Mouse (Mus musculus): Measurements from ENCODE around the gene Sptbn2.
"Not testable (repeated sequence)": the region's sequence is repeated elsewhere in the genome, so short reads cannot be mapped to it uniquely, and the experiment has no call there.

Gene Sptbn2

DNA sequence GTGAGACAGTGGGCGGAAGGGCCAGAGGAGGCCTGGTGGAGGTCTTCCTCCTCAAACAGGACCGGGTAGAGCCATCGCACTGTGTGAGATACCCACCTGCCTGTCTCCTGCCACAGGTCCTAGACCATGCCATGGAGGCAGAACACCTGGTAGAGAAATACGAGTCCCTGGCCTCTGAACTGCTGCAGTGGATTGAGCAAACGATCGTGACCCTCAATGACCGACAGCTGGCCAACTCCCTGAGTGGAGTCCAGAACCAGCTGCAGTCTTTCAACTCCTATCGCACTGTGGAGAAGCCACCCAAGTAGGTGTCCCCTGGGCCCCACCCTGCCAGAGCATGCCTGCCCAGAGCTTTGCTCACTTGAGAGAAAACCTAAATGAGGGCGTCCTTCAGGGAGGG, 18.2 kb downstream of the Sptbn2 start:
- no peak for DNase-seq

DNA sequence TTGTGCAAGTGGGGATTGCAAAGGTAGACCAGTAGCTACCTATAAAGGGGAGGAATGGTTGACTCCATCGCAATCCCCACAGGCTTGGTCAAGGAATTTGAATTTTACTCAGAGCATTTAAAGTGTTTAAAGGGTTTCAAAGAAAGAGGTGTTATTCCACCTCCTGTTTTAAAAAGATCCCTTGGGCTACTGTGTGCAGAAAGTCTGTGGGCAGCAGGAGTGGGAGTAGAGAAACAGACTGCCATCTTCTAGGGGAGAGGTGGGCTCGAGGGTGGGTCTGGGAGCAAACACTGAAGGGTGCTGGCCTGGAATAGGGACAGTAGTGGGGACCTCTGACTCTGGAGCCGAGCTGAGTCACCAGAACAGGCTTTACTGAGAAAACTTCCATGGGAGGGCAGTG, 22.1 kb downstream of the Sptbn2 start:
- DNase-seq, result no peak

DNA sequence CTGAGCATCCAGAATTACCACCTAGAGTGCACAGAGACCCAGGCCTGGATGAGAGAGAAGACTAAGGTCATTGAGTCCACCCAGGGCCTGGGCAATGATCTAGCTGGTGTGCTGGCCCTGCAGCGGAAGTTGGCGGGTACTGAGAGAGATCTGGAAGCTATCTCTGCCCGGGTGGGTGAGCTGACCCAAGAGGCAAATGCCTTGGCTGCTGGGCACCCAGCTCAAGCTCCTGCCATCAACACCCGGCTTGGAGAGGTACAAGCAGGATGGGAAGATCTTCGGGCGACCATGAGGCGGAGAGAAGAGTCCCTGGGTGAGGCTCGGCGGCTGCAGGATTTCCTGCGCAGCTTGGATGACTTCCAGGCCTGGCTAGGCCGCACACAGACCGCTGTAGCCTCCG, 26.9 kb downstream of the Sptbn2 start:
- no peak for DNase-seq

DNA sequence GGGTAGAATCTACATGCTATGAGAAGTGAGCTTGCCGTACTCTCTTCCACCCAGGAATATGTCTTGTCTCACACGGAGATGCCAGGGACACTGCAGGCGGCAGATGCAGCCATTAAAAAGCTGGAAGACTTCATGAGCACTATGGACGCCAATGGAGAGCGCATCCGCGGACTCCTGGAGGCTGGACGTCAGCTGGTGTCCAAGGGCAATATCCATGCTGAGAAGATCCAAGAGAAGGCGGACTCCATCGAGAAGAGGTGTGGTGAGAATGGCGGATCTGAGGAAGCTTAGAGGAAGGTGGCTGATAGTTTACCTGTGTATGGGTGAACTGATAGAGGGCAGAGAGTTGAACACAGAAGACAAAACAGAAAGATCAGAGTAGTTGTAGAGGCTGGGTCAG, 28.1 kb downstream of the Sptbn2 start:
- no peak for DNase-seq

DNA sequence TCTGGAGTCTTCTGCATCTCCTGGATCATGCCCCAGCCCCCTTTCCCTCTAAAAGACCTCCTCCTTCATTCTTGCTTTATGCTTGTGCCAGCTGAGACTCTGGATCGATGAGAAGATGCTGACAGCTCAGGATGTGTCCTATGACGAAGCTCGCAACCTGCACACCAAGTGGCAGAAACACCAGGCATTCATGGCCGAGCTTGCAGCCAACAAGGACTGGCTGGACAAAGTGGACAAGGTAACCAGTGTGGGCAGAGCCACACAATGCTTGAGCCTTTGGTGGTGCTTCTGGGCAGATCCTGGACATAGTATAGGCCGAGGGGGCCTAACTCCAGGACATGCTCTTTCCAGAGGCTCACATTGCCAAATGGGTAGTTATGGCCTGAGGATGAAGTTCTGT, 28.8 kb downstream of the Sptbn2 start:
- DNase-seq, result no peak

DNA sequence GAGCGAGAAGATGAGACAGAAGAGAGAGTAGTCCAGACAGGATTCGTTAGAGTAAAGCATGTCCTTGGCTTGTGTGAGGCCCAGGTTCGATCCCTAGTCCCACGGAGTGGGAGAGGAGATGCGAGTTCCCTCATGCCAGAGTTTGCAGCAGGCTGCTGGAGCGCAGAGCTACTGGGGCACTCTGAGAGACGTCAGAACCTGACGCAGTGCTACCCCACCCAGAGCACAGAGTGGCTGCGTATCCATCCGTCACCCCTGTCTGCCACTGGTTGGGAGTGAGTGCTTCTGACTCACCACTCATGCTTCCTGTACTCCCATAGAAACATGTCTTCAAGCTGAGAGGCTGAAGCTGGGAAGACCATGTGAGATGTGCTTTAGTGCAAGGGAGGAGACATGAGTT, 30.5 kb downstream of the Sptbn2 start:
- no peak for DNase-seq

DNA sequence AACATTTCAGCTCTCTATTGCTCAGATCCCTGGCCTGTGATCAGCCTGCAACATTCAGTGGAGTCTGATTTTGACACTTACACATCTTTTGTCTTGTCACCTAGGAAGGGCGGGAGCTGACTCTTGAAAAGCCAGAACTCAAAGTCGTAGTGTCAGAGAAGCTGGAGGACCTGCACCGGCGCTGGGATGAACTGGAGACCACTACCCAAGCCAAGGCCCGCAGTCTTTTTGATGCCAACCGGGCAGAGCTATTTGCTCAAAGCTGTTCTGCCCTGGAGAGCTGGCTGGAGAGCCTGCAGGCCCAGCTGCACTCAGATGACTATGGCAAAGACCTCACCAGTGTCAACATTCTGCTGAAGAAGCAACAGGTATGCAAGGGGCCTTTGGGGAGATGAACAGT, 31.3 kb downstream of the Sptbn2 start:
- peak; percentile 17 for DNase-seq

DNA sequence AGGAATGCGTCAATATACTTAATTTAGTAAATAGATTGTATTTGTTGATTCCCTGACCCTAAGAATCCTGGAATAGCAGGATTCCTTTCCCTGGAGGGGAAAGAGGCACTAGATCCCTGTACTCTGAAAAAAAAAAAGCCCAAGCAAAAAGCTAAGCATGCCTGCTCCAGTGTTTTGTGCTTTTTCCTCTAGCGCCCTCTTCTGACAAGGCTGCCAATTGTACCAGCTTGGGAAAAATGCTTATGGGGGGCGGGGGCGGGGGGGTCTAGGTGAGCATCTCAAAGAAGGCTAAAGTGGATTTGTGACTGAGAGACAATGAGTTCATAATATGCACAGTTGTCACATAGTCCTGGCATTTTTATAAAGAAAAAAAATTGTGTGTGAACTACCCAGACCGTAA, 32.6 kb downstream of the Sptbn2 start:
- DNase-seq, result no peak

DNA sequence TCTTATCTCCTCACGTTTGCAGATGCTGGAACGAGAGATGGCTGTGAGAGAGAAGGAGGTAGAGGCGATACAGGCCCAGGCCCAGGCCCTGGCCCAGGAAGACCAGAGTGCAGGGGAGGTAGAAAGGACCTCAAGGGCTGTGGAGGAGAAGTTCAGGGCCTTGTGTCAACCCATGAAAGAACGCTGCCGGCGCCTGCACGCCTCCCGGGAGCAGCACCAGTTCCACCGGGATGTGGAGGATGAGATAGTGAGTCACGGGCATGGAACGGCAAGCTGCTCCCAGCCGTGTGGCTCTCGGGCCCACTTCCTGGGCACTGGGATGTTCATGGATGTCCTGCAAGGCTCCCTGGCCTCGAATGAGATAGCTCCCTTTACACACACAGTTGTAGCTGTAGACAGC, 33.1 kb downstream of the Sptbn2 start:
- no peak for DNase-seq

DNA sequence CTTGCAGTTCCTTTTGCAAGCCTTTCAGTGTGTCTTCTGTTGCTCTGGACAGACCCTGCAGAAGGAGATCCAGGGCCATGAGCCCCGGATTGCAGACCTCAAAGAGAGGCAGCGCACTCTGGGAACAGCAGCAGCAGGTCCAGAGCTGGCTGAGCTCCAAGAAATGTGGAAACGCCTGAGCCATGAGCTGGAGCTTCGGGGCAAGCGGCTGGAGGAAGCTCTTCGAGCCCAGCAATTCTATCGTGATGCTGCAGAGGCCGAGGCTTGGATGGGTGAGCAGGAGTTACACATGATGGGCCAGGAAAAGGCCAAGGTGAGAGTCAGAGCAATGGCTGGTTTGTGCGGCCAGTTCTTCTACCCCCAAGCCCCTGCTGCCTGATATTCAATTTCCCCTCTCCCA, 34.1 kb downstream of the Sptbn2 start:
- DNase-seq, result no peak

DNA sequence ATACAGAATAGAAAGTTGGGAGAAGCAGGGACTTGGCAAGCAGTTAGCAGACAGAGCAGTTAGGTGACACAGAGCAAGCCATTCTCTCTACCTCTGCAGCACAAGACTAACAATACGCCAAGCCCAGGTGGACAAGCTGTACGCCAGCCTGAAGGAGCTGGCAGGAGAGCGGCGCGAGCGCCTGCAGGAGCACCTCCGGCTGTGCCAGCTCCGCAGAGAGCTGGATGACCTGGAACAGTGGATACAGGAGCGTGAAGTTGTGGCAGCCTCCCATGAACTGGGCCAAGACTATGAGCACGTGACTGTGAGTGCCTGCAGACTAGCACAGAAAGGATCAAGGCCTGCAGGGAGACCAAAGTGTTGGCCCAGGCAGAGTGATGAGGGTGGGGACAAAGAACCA, 34.7 kb downstream of the Sptbn2 start:
- peak; percentile 84 for DNase-seq

DNA sequence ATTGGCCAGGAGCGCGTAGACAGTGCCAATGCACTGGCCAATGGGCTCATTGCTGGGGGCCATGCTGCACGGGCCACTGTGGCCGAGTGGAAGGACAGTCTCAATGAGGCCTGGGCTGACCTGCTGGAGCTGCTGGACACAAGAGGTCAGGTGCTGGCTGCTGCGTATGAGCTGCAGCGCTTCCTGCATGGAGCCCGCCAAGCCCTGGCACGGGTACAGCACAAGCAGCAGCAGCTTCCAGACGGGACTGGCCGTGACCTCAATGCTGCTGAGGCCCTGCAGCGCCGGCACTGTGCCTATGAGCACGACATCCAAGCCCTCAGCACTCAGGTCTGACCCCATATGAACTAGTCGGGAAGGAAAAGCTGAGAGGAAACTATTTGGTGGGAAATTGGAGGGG, 35.6 kb downstream of the Sptbn2 start:
- peak; percentile 88 for DNase-seq

DNA sequence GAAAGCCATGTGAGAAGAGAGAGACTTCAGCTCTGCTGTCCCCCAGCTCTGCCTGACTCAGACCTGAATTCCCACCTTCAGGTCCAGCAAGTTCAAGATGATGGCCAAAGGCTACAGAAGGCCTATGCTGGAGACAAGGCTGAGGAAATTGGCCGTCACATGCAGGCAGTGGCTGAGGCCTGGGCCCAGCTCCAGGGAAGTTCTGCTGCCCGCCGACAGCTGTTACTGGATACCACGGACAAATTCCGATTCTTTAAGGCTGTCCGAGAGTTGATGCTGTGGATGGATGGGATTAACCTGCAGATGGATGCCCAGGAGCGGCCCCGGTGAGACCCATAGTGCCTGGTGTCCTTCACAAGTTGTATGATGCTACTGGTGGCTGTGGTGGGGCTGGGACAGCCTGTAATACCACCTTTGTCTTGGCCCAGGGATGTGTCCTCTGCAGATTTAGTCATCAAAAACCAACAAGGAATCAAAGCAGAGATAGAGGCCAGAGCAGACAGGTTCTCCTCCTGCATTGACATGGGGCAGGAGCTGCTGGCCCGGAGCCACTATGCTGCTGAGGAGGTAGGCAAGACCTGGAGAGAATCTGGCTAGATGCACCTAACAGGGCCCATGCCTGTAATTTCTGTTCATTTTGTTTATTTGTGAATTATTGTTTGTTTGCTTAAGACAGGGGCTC, 36.8 kb downstream of the Sptbn2 start:
- no peak for DNase-seq

DNA sequence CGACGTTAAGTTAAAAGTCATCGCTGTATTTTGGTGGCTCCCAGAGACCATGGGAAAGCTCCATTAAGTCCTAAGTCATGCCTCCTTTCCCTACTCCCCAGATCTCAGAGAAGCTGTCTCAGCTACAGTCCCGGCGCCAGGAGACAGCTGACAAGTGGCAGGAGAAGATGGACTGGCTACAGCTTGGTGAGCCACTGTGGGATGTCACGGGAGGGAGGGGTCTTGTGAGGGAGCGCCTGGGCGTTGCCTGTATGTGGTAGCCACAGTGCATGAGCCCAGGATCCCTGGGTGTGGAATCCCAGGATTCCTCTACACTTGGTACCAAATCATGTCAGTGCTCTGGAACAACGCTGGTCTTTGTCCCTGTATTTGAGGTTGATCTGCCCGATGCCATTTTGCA, 37.5 kb downstream of the Sptbn2 start:
- no peak for DNase-seq

DNA sequence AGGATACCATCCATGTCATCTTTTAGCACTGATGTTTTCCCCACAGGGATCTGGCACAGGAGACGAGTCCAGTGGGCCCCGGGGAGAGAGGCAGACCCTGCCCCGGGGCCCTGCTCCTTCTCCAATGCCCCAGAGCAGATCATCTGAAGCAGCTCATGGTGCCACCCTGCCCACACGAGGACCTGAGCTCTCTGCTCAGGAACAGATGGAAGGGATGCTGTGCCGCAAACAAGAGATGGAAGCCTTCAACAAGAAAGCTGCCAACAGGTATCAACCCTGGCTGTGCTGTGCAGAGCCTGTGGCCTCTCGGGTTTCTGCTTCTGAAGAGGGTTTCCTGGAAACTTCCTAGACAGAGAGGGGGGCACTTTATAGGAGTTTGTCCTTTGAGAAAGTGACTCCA, 39.0 kb downstream of the Sptbn2 start:
- peak; percentile 60 for DNase-seq

DNA sequence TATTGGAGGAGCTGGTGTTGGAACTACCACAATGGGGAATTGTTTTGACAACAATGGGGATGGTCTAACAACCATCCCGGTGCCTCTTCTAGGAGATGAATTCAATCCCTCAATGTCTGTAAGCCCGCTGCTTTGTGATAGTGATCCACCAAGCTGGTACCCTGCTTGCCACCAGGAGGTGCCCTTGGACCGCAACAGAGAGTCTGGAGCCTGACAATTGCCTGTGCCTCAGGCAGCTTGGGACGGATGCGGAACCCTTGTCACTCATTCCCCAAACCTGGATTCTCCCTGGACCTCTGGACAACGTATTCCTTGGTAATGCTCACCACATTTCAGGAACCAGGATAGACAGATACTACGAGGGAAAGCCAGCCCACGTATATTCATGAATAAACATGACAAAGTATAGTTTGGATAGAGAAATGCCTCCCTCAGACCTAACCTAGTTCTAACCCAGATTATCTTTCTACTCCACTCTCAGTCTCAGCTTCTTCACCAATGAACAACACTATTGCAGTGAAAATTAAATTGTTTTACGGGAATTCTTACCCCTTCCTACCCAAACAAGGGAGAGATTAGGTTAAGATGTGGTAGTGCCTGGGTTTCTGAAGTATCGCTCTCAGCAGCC, 44.7 kb downstream of the Sptbn2 start:
- DNase-seq, result peak; percentile 90

DNA sequence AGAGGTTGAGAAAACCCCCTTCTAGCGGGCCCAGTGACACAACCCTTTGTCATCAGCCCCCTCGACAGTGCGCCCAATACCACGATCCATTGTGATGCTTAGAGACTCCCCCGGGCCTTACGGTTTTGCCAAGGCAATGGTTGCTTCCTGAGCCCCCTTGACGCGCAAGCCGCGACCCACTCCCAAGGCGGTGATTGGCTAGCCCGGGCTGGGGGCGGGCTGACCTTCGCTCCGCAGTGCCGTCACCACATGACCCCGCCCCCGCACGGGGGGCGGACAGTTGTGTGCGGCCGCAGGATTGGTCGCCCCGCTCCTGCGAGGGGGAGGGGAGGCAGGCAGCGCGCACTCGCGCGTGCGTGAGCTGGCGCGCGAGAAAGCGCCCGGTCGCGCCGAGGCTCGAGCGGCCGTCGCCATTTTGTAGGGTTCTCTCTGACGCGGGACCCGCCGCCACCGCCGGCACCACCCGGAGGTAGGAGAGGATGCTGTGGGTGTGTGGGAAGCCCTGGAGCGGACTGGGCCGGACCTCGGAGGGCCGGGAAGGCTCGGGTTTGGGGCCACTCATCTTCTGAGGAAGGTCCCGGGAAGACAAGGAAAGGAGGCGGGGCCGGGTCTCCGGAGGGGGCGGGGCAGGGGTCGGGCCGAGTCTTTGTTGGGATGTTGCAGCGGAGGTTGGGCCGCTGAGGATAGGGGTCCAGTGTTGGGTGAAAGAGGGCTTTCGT, 45.4 kb downstream of the Sptbn2 start, which contains the start of gene Rbm4b:
Rbm4b (plus strand) TSS at position 305 of the 719 bp plus-strand sequence.
- DNase-seq, result peak; percentile 97

DNA sequence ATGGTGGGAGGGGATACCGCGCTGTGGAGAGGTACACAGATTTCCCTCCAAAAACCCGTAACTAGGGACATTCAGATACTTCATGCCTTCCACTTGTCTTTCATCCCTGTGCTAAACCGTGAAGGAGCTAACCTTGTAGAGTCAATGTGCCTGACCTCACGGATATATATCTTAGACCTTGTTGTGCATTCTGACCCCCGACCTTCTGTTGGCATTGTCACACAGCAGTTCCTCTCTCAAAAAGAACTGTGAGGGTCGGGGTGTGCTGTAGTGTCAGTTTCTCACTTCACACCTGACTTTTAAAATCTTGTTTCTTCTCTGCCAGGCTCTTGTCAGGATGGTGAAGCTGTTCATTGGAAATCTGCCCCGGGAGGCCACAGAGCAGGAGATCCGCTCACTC, 46.0 kb downstream of the Sptbn2 start:
- DNase-seq, result no peak

DNA sequence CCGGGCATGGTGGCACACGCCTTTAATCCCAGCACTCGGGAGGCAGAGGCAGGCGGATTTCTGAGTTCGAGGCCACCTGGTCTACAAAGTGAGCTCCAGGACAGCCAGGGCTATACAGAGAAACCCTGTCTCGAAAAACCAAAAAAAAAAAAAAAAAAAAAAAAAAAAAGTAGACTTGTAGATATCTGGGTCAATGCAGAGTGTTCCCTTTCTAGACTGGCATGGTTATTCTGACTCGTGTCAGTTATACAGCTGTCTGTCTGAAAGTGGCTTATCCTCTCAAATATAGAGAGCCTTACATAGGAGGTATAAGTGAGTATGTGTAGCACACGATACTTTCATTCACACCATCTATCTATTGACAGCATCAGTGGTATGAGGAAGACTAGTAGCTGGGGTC, 49.6 kb downstream of the Sptbn2 start:
- not testable (repeated sequence) for DNase-seq

DNA sequence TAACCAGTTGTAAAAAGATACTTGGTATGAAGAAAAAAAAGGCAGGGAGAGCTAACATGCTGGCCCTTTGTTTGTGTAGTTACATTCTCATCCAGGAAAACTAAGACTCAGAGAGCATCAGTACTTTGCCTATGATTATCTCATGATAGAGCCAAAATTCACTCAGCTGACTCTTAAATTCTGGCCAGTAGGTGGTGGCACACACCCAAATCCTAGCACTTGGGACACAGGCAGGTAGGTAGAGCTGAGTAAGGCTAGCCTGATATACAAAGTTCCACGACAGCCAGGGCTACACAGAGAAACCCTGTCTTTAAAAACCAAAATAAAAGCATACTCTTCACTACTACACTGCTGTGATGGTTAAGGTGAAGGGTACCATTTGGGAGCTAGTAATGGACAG, 51.9 kb downstream of the Sptbn2 start:
- DNase-seq, result peak; percentile 53

DNA sequence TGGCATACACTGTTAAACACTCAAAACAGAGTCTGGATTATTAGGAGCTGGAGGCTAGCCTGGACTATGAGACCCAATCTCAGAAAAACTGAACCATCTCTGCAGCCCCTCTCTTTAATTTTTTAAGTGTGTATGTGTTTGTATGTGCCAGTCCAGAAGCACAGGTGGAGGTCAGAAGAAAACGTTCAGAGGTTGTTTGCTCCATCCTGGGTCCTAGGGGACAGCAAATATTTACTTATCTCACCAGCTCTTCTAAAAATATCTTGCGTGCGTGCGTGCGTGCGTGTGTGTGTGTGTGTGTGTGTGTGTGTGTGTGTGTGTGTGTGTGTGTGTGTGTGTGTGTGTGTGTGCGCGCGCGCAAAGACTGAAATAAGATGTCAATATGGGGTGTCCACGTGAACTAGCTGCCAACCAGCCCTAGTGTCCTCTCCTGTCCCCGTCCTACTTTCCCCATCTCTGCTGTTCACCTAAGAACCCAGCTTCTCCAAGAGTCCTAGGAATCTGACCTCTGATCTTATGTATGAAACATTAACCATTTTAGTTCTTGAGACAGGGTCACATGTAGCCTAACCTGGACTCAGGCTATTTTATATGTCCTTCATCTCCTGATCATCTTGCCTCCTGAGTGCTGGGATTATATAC, 56.7 kb downstream of the Sptbn2 start:
- DNase-seq, result no peak

DNA sequence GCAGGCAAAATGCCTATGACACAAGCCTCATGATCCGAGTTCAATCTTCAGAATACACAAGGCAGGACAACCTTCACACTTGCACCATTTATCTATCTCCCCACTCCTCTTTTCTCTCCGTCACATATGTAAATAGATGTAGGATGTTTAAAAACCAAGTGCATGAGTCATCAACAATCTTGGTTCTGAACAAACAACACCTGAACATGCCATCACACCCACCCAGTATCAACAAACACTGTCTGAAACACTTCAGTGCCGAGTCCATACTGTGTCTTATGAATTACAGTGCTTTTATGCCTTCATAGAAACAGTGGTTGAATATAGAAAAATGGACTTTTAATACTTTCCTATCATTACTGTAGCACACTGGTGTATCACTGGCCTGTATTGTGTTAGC, 61.8 kb downstream of the Sptbn2 start:
- no peak for DNase-seq

DNA sequence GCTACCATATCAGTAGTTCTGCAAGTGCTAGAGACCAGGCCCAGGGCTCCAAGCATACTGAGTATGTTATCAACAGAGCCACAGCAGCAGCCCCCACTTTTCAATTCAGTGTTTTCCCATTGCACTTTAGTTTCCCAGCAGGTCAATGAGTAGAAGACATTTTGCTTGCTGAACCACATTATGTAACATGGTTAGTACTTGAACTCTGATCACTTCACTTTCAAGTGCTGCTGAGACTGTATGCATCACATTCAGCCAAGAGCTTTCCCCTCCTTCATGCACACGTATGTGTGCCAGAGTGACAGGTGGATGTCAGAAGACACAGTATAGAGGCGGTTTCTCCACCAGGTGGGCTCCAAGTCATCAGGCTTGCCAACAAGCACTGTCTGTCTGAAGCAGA, 71.9 kb downstream of the Sptbn2 start:
- DNase-seq, result no peak

DNA sequence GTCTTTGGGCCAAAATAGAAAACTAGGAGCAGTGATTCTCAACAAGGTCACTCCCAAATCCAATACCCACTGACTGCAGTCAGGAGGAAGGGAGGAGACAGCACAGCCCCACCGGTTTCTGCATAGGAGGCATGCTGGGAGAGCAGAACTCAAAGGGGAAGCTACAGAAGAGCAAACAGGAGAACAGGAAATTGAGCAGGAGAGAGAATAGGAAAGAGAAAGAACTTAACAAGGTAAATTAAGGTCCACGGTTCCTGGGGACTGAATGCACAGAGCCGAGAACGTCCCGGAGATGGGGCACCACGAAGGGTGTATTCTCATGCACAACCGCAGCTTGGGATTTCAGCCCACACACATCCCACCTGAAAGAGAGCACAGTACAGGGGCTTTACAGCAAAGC, 74.2 kb downstream of the Sptbn2 start:
- DNase-seq, result no peak

Data from cerebellum, adult 11-12 months (tissue).